Mouse (Mus musculus): ENCODE measurements around the gene Nrxn2. TPM values are rescaled to one million over a fixed set of nuclear protein-coding genes. Genes with fewer than 3 reads are reported as not detected.

Gene Nrxn2
- polyA plus RNA-seq, 1 experiment = 2.2 TPM

- no peak overlapping the region for H3K27ac ChIP-seq (ENCODE audit: insufficient read depth, low read length)
- peaks cover 18% of the 10 kb centered on the region for H3K27me3 ChIP-seq (ENCODE audit: control insufficient read depth, insufficient read depth, low read length)
- H3K36me3 ChIP-seq (ENCODE audit: control insufficient read depth, insufficient read depth, low read length) = no peaks in the 10 kb centered on the region
- DNase-seq (ENCODE audit: low read depth in 1 of 2, low spot score in 2 of 2) = peak in 1 of 2 experiments; percentile 35
- no peak for TF ChIP-seq POLR2A (IDR thresholded peaks at IDR 0.05; ENCODE audit: low read depth, low read length)
- no peak for TF ChIP-seq CTCF (IDR thresholded peaks at IDR 0.05; ENCODE audit: extremely low read depth, insufficient read depth, insufficient read length, insufficient replicate concordance)
- 23% methylated on average over 13 of the region's 13 CpGs for WGBS
- H3K4me3 ChIP-seq (ENCODE audit: extremely low read depth, insufficient read depth, insufficient read length) = no peak overlapping the region
- H3K4me1 ChIP-seq (ENCODE audit: control insufficient read depth, insufficient read depth, insufficient read length) = peaks cover 15% of the 10 kb centered on the region
These were observed 8.4 kb downstream of the Nrxn2 start for GRCm38 (mm10) chr19:6426703-6427500.

DNA sequence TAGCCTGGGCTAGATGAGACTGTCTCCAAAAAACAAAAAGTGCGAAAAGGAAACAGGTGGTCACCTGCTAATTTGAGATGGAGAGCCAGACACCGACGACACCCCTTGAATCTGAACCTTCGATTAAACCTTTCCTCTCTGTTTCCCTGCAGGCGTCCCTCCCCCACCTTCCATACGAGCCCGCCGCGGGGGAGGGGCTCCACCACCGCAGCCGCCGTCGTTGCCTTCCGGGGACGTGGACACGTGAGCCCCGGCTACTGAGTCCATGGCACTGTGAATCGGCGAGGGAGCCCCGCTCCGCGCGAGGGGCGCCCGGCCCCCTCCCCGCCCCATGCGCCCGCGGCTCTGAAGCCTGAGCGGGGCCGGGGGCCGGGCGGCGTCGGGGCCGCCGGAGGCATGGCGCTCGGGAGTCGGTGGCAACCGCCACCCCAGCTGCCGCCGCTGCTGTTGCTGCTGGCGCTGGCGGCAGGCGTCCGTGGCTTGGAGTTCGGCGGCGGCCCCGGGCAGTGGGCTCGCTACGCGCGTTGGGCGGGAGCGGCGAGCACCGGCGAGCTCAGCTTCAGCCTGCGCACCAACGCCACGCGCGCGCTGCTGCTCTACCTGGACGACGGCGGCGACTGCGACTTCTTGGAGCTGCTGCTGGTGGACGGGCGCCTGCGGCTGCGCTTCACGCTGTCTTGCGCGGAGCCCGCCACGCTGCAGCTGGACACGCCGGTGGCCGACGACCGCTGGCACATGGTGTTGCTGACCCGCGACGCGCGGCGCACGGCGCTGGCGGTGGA lies 9.3 kb downstream of the Nrxn2 start:
- peaks cover 18% of the 10 kb centered on the region for H3K27me3 ChIP-seq (ENCODE audit: control insufficient read depth, insufficient read depth, low read length)
- no peak overlapping the region for H3K27ac ChIP-seq (ENCODE audit: insufficient read depth, low read length)
- no peaks in the 10 kb centered on the region for H3K36me3 ChIP-seq (ENCODE audit: control insufficient read depth, insufficient read depth, low read length)
- peaks cover 15% of the 10 kb centered on the region for H3K4me1 ChIP-seq (ENCODE audit: control insufficient read depth, insufficient read depth, insufficient read length)
- DNase-seq (ENCODE audit: low read depth in 1 of 2, low spot score in 2 of 2) = no peak
- 5% methylated on average over 92 of the region's 94 CpGs for WGBS
- no peak for TF ChIP-seq POLR2A (IDR thresholded peaks at IDR 0.05; ENCODE audit: low read depth, low read length)
- no peak for TF ChIP-seq CTCF (IDR thresholded peaks at IDR 0.05; ENCODE audit: extremely low read depth, insufficient read depth, insufficient read length, insufficient replicate concordance)
- no peak overlapping the region for H3K4me3 ChIP-seq (ENCODE audit: extremely low read depth, insufficient read depth, insufficient read length)

DNA sequence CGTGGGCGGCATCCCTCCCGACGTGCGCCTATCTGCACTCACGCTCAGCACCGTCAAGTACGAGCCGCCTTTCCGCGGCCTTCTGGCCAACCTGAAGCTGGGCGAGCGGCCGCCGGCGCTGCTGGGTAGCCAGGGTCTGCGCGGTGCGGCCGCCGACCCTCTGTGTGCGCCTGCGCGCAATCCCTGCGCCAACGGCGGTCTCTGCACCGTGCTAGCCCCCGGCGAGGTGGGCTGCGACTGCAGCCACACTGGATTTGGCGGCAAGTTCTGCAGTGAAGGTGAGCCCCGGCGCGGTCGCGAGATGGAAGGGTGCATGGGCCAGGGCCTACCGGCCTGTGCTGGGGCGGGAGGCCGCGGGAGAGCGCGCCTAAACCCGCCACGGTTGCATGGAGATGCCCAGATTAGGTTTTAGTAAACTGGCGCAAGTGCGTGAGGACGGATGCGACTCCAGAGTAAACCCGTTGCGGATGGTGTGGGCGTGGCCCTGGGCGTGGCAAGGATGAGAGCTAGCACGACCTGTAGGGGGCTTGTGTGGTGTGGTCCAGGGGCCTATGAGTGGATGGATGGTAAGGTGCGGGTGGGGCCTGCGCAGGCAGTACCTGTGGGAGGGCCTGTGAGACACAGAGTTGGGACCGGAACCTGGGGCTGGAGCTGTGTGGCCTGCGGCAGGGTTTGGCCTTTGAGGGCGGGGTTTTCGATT lies 10.1 kb downstream of the Nrxn2 start:
- TF ChIP-seq CTCF (IDR thresholded peaks at IDR 0.05; ENCODE audit: extremely low read depth, insufficient read depth, insufficient read length, insufficient replicate concordance) = no peak
- WGBS = 2% methylated on average over 60 of the region's 60 CpGs
- Histone ChIP-seq H3K4me1 (ENCODE audit: control insufficient read depth, insufficient read depth, insufficient read length) (peaks cover 15% of the 10 kb centered on the region), H3K36me3 (ENCODE audit: control insufficient read depth, insufficient read depth, low read length) (no peaks in the 10 kb centered on the region), H3K27ac (ENCODE audit: insufficient read depth, low read length) (no peak overlapping the region), H3K4me3 (ENCODE audit: extremely low read depth, insufficient read depth, insufficient read length) (no peak overlapping the region), H3K27me3 (ENCODE audit: control insufficient read depth, insufficient read depth, low read length) (peaks cover 18% of the 10 kb centered on the region)
- no peak for DNase-seq (ENCODE audit: low read depth in 1 of 2, low spot score in 2 of 2)

DNA sequence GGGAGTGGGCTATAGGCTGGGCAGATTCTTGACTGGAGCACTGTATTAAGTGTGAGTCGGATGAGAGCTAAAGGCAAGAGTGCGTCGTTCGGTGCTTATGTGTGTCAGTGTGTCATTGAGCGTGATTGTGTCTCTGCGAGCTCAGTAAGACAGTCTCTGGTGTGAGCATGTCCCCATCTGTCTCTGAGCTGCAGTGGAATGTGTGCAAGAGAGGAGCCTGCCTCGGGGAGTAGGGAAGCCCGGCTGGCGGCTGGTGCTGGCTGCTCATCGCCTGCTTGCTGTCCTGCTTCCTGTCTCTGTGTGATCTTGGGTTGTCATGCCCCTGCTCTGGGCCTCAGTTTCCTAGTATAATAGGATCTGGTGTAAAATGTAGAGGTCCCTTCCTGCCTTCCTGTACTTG lies 24.5 kb downstream of the Nrxn2 start:
- Histone ChIP-seq H3K27me3 (ENCODE audit: control insufficient read depth, insufficient read depth, low read length) (no peaks in the 10 kb centered on the region; the same call in 1 of the 2 replicates), H3K4me3 (ENCODE audit: extremely low read depth, insufficient read depth, insufficient read length) (no peak overlapping the region), H3K27ac (ENCODE audit: insufficient read depth, low read length) (no peak overlapping the region), H3K4me1 (ENCODE audit: control insufficient read depth, insufficient read depth, insufficient read length) (peaks cover 6% of the 10 kb centered on the region; the same call in 1 of the 2 replicates), H3K36me3 (ENCODE audit: control insufficient read depth, insufficient read depth, low read length) (no peaks in the 10 kb centered on the region)
- 81% methylated on average over 10 of the region's 10 CpGs for WGBS
- TF ChIP-seq CTCF (IDR thresholded peaks at IDR 0.05; ENCODE audit: extremely low read depth, insufficient read depth, insufficient read length, insufficient replicate concordance) = no peak
- no peak for TF ChIP-seq POLR2A (IDR thresholded peaks at IDR 0.05; ENCODE audit: low read depth, low read length)
- no peak for DNase-seq (ENCODE audit: low read depth in 1 of 2, low spot score in 2 of 2)

DNA sequence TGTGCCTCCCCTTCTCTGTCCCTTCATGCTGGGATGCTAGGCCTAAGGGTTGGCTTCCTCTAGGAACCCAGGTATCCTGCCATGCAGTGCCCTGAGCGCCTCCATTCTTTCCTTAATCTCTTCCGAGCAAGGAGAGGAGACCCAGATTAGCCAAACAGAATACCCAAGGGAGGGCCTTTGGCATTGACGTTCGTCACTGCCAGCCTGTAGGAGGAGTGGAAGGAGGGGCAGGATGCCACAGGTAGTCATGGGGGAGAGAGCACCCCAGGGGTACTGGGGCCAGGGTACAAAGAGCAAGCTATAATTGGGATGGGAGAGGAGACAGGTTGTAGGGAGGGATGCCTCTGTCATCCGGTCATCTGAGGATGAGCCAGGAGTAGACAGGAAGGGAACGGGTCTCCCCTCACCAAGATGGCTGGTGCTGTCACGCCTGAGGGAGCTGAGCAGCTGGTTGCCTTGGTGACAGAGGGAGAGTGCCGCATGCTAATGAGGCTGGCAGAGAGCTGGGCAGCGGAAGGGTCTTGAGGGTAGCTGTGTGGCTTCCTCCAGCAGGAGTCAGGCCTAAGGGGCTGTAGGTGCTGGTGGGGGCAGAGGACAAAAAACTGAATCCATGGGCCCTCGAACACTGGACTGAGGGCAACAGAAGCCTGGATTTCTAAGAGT lies 27.4 kb downstream of the Nrxn2 start:
- H3K36me3 ChIP-seq (ENCODE audit: control insufficient read depth, insufficient read depth, low read length) = no peaks in the 10 kb centered on the region
- H3K4me1 ChIP-seq (ENCODE audit: control insufficient read depth, insufficient read depth, insufficient read length) = peaks cover 6% of the 10 kb centered on the region; the same call in 1 of the 2 replicates
- TF ChIP-seq CTCF (IDR thresholded peaks at IDR 0.05; ENCODE audit: extremely low read depth, insufficient read depth, insufficient read length, insufficient replicate concordance) (no peak), POLR2A (IDR thresholded peaks at IDR 0.05; ENCODE audit: low read depth, low read length) (no peak)
- no peaks in the 10 kb centered on the region; the same call in 1 of the 2 replicates for H3K27me3 ChIP-seq (ENCODE audit: control insufficient read depth, insufficient read depth, low read length)
- DNase-seq (ENCODE audit: low read depth in 1 of 2, low spot score in 2 of 2) = peak in 1 of 2 experiments; percentile 26
- H3K27ac ChIP-seq (ENCODE audit: insufficient read depth, low read length) = no peak overlapping the region
- WGBS = 49% methylated on average over 10 of the region's 10 CpGs
- no peak overlapping the region for H3K4me3 ChIP-seq (ENCODE audit: extremely low read depth, insufficient read depth, insufficient read length)

- H3K27me3 ChIP-seq (ENCODE audit: control insufficient read depth, insufficient read depth, low read length) = no peaks in the 10 kb centered on the region; the same call in 1 of the 2 replicates
- no peak overlapping the region for H3K4me3 ChIP-seq (ENCODE audit: extremely low read depth, insufficient read depth, insufficient read length)
- TF ChIP-seq POLR2A (IDR thresholded peaks at IDR 0.05; ENCODE audit: low read depth, low read length) (no peak), CTCF (IDR thresholded peaks at IDR 0.05; ENCODE audit: extremely low read depth, insufficient read depth, insufficient read length, insufficient replicate concordance) (no peak)
- peaks cover 6% of the 10 kb centered on the region; the same call in 1 of the 2 replicates for H3K4me1 ChIP-seq (ENCODE audit: control insufficient read depth, insufficient read depth, insufficient read length)
- DNase-seq (ENCODE audit: low read depth in 1 of 2, low spot score in 2 of 2) = no peak
- 84% methylated on average over 7 of the region's 7 CpGs for WGBS
- H3K27ac ChIP-seq (ENCODE audit: insufficient read depth, low read length) = no peak overlapping the region
- no peaks in the 10 kb centered on the region for H3K36me3 ChIP-seq (ENCODE audit: control insufficient read depth, insufficient read depth, low read length)
These were observed 28.4 kb downstream of the Nrxn2 start for GRCm38 (mm10) chr19:6446736-6447437.
